Mouse (Mus musculus) neural tube, embryonic 11.5 days (tissue): Measurements from ENCODE around the gene Egfl8. TPM values are rescaled to one million over a fixed set of nuclear protein-coding genes. Genes with fewer than 3 reads are reported as not detected.

ENCODE experiments used
- ATAC-seq: fragments of 200-750 bp; cut with Nextera tagmentation; 2 replicates; pipeline ENCODE4 v1.8.0; 2017; ENCODE audit warnings: moderate number of reproducible peaks, mild to moderate bottlenecking, moderate TSS enrichment, moderate library complexity; ENCODE audit not compliant: insufficient read depth, low FRiP score, low TSS enrichment
- DNase-seq: peaks from one replicate; pipeline ENCODE4 v3.0.0-alpha.2; 2015; ENCODE audit warnings: low spot score
- H3K27ac ChIP-seq: fragments of 300-500 bp; sonication (generic); 2 replicates; pipeline ENCODE4 v1.5.1; 2014; ENCODE audit warnings: low read depth, mild to moderate bottlenecking, low read length
- H3K27me3 ChIP-seq: fragments of 300-500 bp; sonication (generic); 2 replicates; pipeline ENCODE4 v1.6.1; 2014; ENCODE audit warnings: mild to moderate bottlenecking, low read length, mixed read lengths; ENCODE audit not compliant: control insufficient read depth, insufficient read depth
- H3K36me3 ChIP-seq: fragments of 300-500 bp; sonication (generic); 2 replicates; pipeline ENCODE4 v1.6.1; 2014; ENCODE audit warnings: mild to moderate bottlenecking, low read length, moderate library complexity, mixed read lengths; ENCODE audit not compliant: control insufficient read depth, insufficient read depth
- H3K4me1 ChIP-seq: fragments of 300-500 bp; sonication (generic); 2 replicates; pipeline ENCODE4 v1.6.1; 2014; ENCODE audit warnings: low read length, mixed read lengths; ENCODE audit not compliant: control insufficient read depth, insufficient read depth
- H3K4me2 ChIP-seq: fragments of 300-500 bp; sonication (generic); 2 replicates; pipeline ENCODE4 v1.6.1; 2014; ENCODE audit warnings: low read depth, mild to moderate bottlenecking, moderate library complexity
- H3K4me3 ChIP-seq: fragments of 300-500 bp; sonication (generic); 2 replicates; pipeline ENCODE4 v1.5.1; 2014; ENCODE audit warnings: low read depth, low read length
- H3K9ac ChIP-seq: fragments of 300-500 bp; sonication (generic); 2 replicates; pipeline ENCODE4 v1.6.1; 2014; ENCODE audit warnings: mild to moderate bottlenecking, low read length
- H3K9me3 ChIP-seq: fragments of 300-500 bp; sonication (generic); 2 replicates; pipeline ENCODE4 v1.6.1; 2016; ENCODE audit warnings: low read length; ENCODE audit not compliant: control insufficient read depth
- WGBS: fragments of 180-500 bp; shearing (Covaris S2); extraction: QIAGEN DNeasy Blood & Tissue Kit; methylation state at CpG from one replicate; pipeline ENCODE4 v1.1.7; 2014; 5-methylcytosine and 5-hydroxymethylcytosine counted together
- polyA plus RNA-seq: library from polyadenylated mRNA; unstranded; fragments of >200 nt; fragmentation: Nextera tagmentation; extraction: Ambion mirVana; gene quantifications from 2 replicates; pipeline ENCODE4 v1.2.1, GENCODE M21; 2014

Egfl8 gene
- polyA plus RNA-seq: 10.2 and 12.1 TPM in 2 replicates

DNA sequence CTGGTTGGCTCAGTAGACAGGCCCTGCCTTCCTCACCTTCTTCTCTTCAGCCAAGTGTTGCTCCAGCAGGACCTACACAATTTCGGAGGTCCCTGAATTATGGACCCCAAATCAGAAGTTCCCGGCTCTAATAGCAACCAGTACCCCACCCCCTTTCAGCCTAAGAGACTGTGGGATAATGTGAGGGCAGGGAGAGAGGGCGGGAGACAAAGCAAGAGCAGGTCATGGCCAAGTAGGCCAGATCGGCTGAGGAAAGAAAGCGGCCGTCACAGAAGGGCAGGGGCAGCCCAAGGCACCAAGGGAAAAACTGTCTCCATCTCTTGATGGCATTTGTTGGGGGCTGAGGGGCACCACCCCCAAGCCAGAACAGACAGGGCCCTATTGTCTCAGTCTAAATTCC lies at the start of gene Egfl8:
Egfl8 (minus strand) TSS at position 101 of the 400 bp plus-strand sequence.
- Histone ChIP-seq H3K9ac (no peak within 1 kb of the TSS), H3K27ac (peak within 1 kb of the TSS; percentile 21; the same call in 1 of the 2 replicates), H3K27me3 (no peaks in the 10 kb centered on the region), H3K4me1 (no peaks in the 10 kb centered on the region), H3K4me3 (no peak within 1 kb of the TSS), H3K36me3 (peaks cover 10% of the 10 kb centered on the region), H3K4me2 (no peak within 1 kb of the TSS), H3K9me3 (no peaks in the 10 kb centered on the region)
- WGBS: 65% methylated on average over 6 of the region's 6 CpGs
- DNase-seq: no peak
- no peak for ATAC-seq

- Histone ChIP-seq H3K4me2 (no peak overlapping the region), H3K9me3 (no peaks in the 10 kb centered on the region), H3K27me3 (peaks cover 9% of the 10 kb centered on the region), H3K4me3 (no peak overlapping the region), H3K27ac (no peak overlapping the region), H3K9ac (no peak overlapping the region), H3K36me3 (no peaks in the 10 kb centered on the region), H3K4me1 (no peaks in the 10 kb centered on the region)
- no peak for ATAC-seq
- DNase-seq: no peak
- WGBS: 83% methylated on average over 7 of the region's 7 CpGs
Observed at GRCm38 (mm10) chr17:34664472-34664871, 48.7 kb upstream of the Egfl8 start.

GRCm38 (mm10) chr17:34663558-34663957 lies 47.8 kb upstream of the Egfl8 start:
- H3K4me2 ChIP-seq: no peak overlapping the region
- no peak overlapping the region for H3K9ac ChIP-seq
- no peak for ATAC-seq
- H3K9me3 ChIP-seq: no peaks in the 10 kb centered on the region
- no peak for DNase-seq
- H3K4me1 ChIP-seq: no peaks in the 10 kb centered on the region
- H3K27ac ChIP-seq: no peak overlapping the region
- H3K27me3 ChIP-seq: peaks cover 11% of the 10 kb centered on the region
- no peak overlapping the region for H3K4me3 ChIP-seq
- no peaks in the 10 kb centered on the region for H3K36me3 ChIP-seq
- 62% methylated on average over 1 of the region's 1 CpGs for WGBS

DNA sequence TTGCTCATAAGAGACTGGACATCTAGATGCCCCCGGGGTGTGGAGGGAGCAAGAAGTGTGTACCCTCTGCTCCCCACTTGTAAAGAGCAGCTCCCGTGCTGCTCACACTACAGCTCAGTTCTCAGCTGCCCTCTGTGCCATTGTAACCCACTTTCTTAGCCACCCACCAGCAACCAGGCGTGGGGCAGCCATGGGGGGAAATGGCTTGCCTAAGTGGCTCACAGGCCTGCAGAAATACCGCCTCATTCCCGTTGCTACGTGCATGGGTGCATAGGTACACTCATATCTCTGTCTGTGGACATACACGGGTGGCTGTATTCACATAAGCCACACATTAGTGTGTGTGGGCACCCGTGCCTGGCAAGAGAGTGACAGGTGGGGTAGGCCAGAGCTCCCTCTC lies 47.2 kb upstream of the Egfl8 start:
- WGBS: 84% methylated on average over 8 of the region's 8 CpGs
- Histone ChIP-seq H3K4me3 (no peak overlapping the region), H3K27ac (no peak overlapping the region), H3K9me3 (no peaks in the 10 kb centered on the region), H3K9ac (no peak overlapping the region), H3K4me1 (no peaks in the 10 kb centered on the region), H3K4me2 (no peak overlapping the region), H3K36me3 (no peaks in the 10 kb centered on the region), H3K27me3 (peaks cover 11% of the 10 kb centered on the region)
- no peak for DNase-seq
- no peak for ATAC-seq

GRCm38 (mm10) chr17:34662468-34662867 lies 46.7 kb upstream of the Egfl8 start:
- H3K27me3 ChIP-seq: peaks cover 11% of the 10 kb centered on the region

DNA sequence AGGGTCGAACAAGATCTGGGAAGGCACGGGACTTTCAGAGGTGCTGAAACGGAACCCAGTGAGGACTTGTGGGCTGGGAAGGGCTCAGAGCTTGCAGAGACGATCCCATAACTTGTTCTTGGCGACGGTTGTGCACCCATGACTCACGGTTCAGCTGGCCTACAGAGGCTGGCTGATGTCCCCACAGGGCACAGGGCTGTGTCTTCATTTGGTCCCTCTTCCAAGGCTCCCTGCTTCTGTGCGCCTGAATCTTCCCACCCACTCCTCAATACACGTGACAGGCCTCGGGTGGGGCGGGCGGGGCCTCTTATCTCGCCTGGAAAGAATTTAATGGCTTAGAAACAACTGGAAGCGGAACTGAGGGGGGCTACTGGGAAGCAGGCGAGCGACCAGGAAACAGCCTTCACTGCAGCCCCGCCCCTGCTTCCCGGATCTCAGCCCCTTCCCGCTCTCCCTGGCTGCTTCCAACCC lies 45.4 kb upstream of the Egfl8 start:
- H3K4me2 ChIP-seq: no peak overlapping the region
- H3K9me3 ChIP-seq: no peaks in the 10 kb centered on the region
- no peaks in the 10 kb centered on the region for H3K4me1 ChIP-seq
- ATAC-seq (no peak), DNase-seq (no peak)
- H3K9ac ChIP-seq: no peak overlapping the region
- H3K27ac ChIP-seq: no peak overlapping the region
- H3K27me3 ChIP-seq: peaks cover 11% of the 10 kb centered on the region
- H3K36me3 ChIP-seq: no peaks in the 10 kb centered on the region
- 9% methylated on average over 19 of the region's 19 CpGs for whole genome bisulfite sequencing
- H3K4me3 ChIP-seq: no peak overlapping the region

More at GRCm38 (mm10) chr17:34662468-34662867, 46.7 kb upstream of the Egfl8 start:
- Histone ChIP-seq H3K4me3 (no peak overlapping the region), H3K27ac (no peak overlapping the region), H3K9me3 (no peaks in the 10 kb centered on the region), H3K36me3 (no peaks in the 10 kb centered on the region), H3K4me1 (no peaks in the 10 kb centered on the region), H3K9ac (no peak overlapping the region), H3K4me2 (no peak overlapping the region)
- ATAC-seq: no peak
- DNase-seq: no peak
- WGBS: 81% methylated on average over 1 of the region's 1 CpGs

DNA sequence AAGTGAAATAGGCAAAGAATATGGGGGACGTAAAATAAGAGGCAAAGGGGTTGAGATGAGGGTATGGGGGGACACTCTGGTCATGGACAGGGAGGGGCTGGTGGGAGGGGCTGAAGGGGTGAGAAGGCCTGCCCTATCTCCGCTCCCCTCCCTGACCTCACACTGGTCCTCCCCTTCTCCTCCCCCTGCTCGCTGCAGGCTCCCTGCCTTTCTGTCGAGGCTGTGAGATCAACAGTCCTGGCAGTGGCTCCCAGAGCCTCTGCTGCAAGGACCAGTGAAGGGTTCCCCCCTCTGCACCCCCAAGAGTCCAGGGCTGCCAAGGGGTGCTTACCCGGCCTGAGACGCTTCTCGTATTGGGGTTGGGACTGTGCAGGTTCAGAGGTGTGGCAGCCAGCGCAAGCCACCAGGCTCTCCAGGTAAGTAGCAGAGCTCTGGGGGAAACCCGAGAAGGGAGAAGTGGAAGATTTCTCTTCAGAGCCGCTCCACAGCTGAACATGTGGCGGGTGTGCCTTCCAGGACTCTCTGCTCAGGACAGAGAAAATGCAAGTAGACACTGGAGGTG lies 44.6 kb upstream of the Egfl8 start:
- no peak for DNase-seq

GRCm38 (mm10) chr17:34659897-34660214 lies 44.1 kb upstream of the Egfl8 start:
- no peak overlapping the region for H3K4me2 ChIP-seq

More for the DNA sequence above, 44.6 kb upstream of the Egfl8 start:
- WGBS: 35% methylated on average over 11 of the region's 11 CpGs
- H3K9me3 ChIP-seq: no peaks in the 10 kb centered on the region
- H3K4me1 ChIP-seq: no peaks in the 10 kb centered on the region
- H3K9ac ChIP-seq: no peak overlapping the region
- H3K27me3 ChIP-seq: peaks cover 11% of the 10 kb centered on the region
- no peaks in the 10 kb centered on the region for H3K36me3 ChIP-seq
- no peak overlapping the region for H3K27ac ChIP-seq
- no peak overlapping the region for H3K4me3 ChIP-seq
- ATAC-seq: no peak
- H3K4me2 ChIP-seq: no peak overlapping the region

GRCm38 (mm10) chr17:34659181-34659896 lies 43.6 kb upstream of the Egfl8 start:
- H3K9me3 ChIP-seq: no peaks in the 10 kb centered on the region
- DNase-seq (no peak), ATAC-seq (no peak)
- H3K4me1 ChIP-seq: no peaks in the 10 kb centered on the region
- no peak overlapping the region for H3K9ac ChIP-seq
- H3K36me3 ChIP-seq: no peaks in the 10 kb centered on the region
- peaks cover 11% of the 10 kb centered on the region for H3K27me3 ChIP-seq
- H3K27ac ChIP-seq: no peak overlapping the region
- no peak overlapping the region for H3K4me3 ChIP-seq
- no peak overlapping the region for H3K4me2 ChIP-seq
- 65% methylated on average over 12 of the region's 12 CpGs for WGBS

More at GRCm38 (mm10) chr17:34659897-34660214, 44.1 kb upstream of the Egfl8 start:
- Histone ChIP-seq H3K9me3 (no peaks in the 10 kb centered on the region), H3K4me1 (no peaks in the 10 kb centered on the region), H3K27me3 (peaks cover 11% of the 10 kb centered on the region), H3K36me3 (no peaks in the 10 kb centered on the region), H3K4me3 (no peak overlapping the region), H3K9ac (no peak overlapping the region), H3K27ac (no peak overlapping the region)
- DNase-seq: no peak
- no peak for ATAC-seq
- WGBS: 64% methylated on average over 3 of the region's 3 CpGs
